Mouse (Mus musculus): ENCODE measurements around the gene Gys2. TPM values are rescaled to one million over a fixed set of nuclear protein-coding genes. Genes with fewer than 3 reads are reported as not detected.
"Not testable (repeated sequence)": the region's sequence is repeated elsewhere in the genome, so short reads cannot be mapped to it uniquely, and the experiment has no call there.

Gene Gys2
- polyA plus RNA-seq, 1 experiment from 2014 or later, result not detected

DNA sequence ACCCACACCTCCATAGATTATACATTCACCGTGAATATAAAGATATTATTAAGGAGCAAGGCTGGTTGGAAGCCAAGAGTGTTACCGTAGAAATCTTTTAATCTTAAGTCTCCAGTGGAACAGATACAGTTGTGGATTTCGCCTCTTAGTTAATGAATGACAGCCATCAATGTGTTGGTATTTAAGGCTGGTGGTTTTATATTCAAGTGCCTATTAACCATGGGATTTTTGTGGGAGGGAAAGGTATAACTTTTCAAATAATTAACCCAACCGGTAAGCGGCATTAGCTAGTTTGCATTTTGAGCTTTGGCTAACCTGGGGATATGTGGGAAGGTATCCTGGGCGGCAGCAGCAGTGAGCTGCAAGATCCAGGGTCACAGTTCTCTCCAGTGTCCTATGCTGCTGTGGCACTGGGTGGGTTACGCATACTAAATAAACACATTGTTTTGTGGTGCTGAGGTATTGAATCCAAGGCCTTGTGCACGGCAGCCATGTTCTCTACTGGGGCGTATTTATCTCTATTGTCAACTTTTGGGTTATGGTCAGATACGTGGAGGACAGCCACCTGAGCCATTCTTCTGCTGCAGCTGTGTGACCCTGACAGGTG is 29.7 kb upstream of the Gys2 start:
- H3K27ac ChIP-seq (replicated peaks), result no peak overlapping the region
- no peak overlapping the region for H3K4me3 ChIP-seq
- H3K9ac ChIP-seq (replicated peaks), result no peak overlapping the region
- H3K4me2 ChIP-seq (replicated peaks), result no peak overlapping the region
- peaks cover 23% of the 10 kb centered on the region for H3K36me3 ChIP-seq
- 87% methylated on average over 10 of the region's 10 CpGs for WGBS
- H3K27me3 ChIP-seq, result no peaks in the 10 kb centered on the region
- H3K9me3 ChIP-seq, result no peaks in the 10 kb centered on the region
- ATAC-seq (replicated peaks), result no peak
- peaks cover 29% of the 10 kb centered on the region for H3K4me1 ChIP-seq

DNA sequence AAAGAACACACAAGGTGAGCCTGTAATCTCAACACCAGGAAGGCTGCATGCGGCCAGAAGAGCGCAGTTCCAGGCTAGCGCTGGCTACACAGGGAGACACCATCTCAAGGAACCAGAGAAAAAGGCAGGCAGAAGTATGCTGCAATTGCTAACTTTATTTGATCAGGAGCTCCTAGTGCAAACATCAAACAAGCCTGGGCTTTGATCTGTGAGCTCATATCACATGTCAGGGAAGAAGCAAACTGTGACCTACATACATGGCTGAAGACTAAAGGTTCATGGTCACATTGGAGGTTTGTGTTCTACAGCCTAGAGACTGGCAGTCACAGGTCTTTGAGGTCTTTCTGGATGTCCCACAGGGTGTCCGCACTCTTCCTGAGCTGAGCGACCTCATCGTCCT is 17.2 kb upstream of the Gys2 start:
- not testable (repeated sequence) for H3K4me3 ChIP-seq; H3K27me3 ChIP-seq; ATAC-seq (replicated peaks); H3K9ac ChIP-seq (replicated peaks); H3K27ac ChIP-seq (replicated peaks); H3K9me3 ChIP-seq; H3K4me2 ChIP-seq (replicated peaks); H3K4me1 ChIP-seq
- WGBS, result 99% methylated on average over 6 of the region's 6 CpGs
- H3K36me3 ChIP-seq, result peaks cover 72% of the 10 kb centered on the region

DNA sequence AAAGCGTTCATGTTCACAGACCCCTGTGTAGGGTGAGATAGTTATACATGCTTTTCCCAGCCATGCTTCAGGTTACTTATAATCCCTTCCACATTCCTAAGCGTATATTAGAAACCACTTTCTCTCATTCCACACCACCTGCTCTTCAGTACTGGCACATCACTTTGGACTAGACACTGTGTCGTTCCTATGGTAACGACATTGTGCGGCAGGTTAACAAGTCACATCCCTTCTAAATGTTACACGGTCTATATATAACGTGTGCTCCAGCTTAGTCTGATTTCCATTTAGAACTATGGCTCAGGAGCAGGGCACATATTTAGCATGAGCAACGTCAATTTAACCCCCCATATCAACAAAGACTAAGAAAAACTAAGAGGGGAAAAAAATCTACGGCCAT is 14.7 kb upstream of the Gys2 start:
- no peak overlapping the region for H3K4me2 ChIP-seq (replicated peaks)
- WGBS, result 91% methylated on average over 9 of the region's 9 CpGs
- no peaks in the 10 kb centered on the region for H3K27me3 ChIP-seq
- no peak overlapping the region for H3K27ac ChIP-seq (replicated peaks)
- no peaks in the 10 kb centered on the region for H3K4me1 ChIP-seq
- no peak overlapping the region for H3K4me3 ChIP-seq
- H3K9ac ChIP-seq (replicated peaks), result no peak overlapping the region
- peaks cover 58% of the 10 kb centered on the region for H3K36me3 ChIP-seq
- no peaks in the 10 kb centered on the region for H3K9me3 ChIP-seq
- ATAC-seq (replicated peaks), result no peak

DNA sequence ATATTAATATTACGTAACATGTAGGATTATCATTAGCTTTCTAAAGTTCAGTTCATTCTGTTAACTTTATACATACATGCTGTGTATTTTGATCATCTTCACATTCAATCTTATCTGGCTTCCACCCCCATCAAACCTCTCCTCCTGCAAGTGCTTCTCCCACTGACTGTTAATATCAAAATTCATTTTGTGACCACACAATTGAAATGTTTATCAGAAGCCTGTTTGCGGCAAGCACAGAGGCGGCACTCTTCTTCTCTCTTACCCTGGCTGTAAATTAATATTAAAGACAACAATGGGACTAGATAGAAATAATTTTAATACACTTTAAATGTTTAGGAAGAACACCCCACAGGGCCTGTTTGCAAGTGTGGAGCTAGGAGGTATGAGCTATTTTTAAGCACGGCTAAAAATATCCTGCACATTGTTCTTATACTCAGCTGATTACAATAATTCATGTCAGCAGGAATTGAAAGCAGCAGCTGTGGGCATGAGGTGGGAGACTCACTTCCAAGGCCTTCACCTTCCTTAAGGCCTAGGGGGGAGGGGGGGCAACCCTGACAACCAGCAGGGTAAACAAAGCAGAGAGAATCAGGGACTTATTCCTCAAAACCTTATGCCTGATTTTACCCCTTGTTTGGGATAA is 12.7 kb upstream of the Gys2 start:
- WGBS, result 84% methylated on average over 4 of the region's 4 CpGs
- H3K4me2 ChIP-seq (replicated peaks), result no peak overlapping the region

DNA sequence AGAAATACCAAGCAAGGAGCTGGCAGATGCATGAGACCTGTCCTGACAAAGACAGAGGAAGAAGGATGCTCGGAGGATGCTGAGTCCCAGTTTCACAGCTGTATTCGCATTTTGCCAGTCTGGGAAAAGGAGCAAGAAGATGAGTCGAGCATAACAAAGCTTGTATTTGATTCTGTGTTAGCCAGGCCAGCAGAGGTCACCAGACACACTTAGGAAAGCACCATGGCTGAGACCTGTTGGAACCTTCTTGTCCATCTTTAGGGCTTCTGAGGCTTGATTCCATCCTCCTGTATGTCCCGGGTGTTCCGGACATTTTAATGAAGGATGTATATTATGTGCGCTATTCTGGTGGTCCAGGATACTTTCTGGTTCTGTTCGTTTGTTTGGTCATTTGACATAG is 4.3 kb upstream of the Gys2 start:
- no peaks in the 10 kb centered on the region for H3K4me1 ChIP-seq
- ATAC-seq (replicated peaks), result no peak
- H3K27me3 ChIP-seq, result no peaks in the 10 kb centered on the region
- H3K9ac ChIP-seq (replicated peaks), result no peak overlapping the region
- H3K4me2 ChIP-seq (replicated peaks), result no peak overlapping the region
- no peak overlapping the region for H3K4me3 ChIP-seq
- no peaks in the 10 kb centered on the region for H3K9me3 ChIP-seq
- no peaks in the 10 kb centered on the region for H3K36me3 ChIP-seq
- 82% methylated on average over 7 of the region's 7 CpGs for WGBS
- no peak overlapping the region for H3K27ac ChIP-seq (replicated peaks)

More for the DNA sequence above, 12.7 kb upstream of the Gys2 start:
- Histone ChIP-seq H3K4me3 (no peak overlapping the region), H3K36me3 (peaks cover 41% of the 10 kb centered on the region), H3K9me3 (no peaks in the 10 kb centered on the region), H3K27ac (replicated peaks) (no peak overlapping the region), H3K27me3 (no peaks in the 10 kb centered on the region), H3K9ac (replicated peaks) (no peak overlapping the region), H3K4me1 (no peaks in the 10 kb centered on the region)
- ATAC-seq (replicated peaks), result no peak

DNA sequence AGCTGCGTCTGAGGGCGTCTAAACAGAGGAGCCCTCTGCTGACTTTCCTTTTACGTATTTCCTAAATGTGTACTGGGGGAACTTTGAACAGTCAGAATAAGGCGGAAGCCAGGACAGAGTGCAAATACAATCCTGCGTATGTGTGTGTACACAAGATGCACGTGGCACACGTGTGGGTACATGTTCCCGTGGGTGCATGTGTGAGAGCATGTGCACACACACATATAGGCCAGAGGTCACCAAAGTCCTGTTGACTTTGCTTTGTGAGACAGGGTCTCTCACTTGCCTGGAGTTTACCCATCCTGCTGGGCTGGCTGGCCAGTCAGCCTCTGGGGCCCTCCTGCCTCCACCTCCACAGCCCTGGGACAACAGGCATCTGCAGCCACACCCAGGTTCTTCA is 1.8 kb downstream of the Gys2 start:
- no peak overlapping the region for H3K4me3 ChIP-seq
- ATAC-seq (replicated peaks), result no peak
- H3K27ac ChIP-seq (replicated peaks), result no peak overlapping the region
- H3K36me3 ChIP-seq, result no peaks in the 10 kb centered on the region
- WGBS, result 81% methylated on average over 8 of the region's 8 CpGs
- H3K9me3 ChIP-seq, result no peaks in the 10 kb centered on the region
- H3K9ac ChIP-seq (replicated peaks), result no peak overlapping the region
- no peaks in the 10 kb centered on the region for H3K27me3 ChIP-seq
- H3K4me1 ChIP-seq, result no peaks in the 10 kb centered on the region
- no peak overlapping the region for H3K4me2 ChIP-seq (replicated peaks)

DNA sequence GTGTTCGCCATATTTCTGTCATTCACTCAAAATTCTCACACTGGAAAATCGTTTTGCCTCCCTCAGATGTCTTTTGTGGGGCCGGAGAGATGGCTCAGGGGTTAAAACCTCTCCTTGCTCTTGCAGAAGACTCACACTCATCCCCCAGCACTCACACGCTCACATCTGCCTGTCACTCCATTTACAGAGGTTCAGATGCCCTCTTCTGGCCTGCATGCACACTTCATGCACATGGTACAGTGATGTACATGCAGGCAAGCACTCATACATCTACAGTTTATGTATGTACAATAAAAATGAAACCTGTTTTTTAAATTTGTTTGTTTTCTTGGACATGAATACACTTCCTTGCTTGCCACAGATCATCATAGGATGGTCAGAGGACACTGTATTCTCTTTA is 3.3 kb downstream of the Gys2 start:
- Histone ChIP-seq H3K27ac (replicated peaks) (no peak overlapping the region), H3K9me3 (no peaks in the 10 kb centered on the region), H3K36me3 (no peaks in the 10 kb centered on the region), H3K4me3 (no peak overlapping the region), H3K27me3 (no peaks in the 10 kb centered on the region), H3K4me1 (no peaks in the 10 kb centered on the region), H3K4me2 (replicated peaks) (no peak overlapping the region), H3K9ac (replicated peaks) (no peak overlapping the region)
- peak; percentile 72; the same call in 1 of the 2 replicates for ATAC-seq (replicated peaks)
- WGBS, result 50% methylated on average over 4 of the region's 4 CpGs

DNA sequence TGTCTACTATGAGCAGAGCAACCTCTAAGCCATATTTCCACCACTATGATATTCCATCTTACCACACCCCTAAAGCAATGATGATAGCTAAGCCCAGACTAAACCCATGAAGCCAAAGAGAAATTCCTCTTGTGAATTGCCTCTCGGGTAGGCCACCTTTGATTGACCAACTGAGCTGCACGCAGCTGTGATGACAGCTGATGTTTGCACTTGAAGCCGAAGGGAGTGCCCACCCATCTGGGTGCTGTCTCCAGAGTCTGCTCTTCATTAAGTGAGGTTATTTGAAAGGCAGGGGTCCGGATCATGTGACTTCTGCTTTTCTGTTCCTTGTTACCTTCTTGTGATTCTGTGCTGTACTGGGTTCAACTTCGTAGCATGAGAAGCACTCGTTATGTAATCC is 10.7 kb downstream of the Gys2 start:
- 71% methylated on average over 6 of the region's 6 CpGs for WGBS
- Histone ChIP-seq H3K36me3 (no peaks in the 10 kb centered on the region), H3K9me3 (no peaks in the 10 kb centered on the region), H3K27me3 (no peaks in the 10 kb centered on the region), H3K4me3 (no peak overlapping the region), H3K4me2 (replicated peaks) (no peak overlapping the region), H3K4me1 (no peaks in the 10 kb centered on the region), H3K9ac (replicated peaks) (no peak overlapping the region), H3K27ac (replicated peaks) (no peak overlapping the region)
- no peak for ATAC-seq (replicated peaks)

DNA sequence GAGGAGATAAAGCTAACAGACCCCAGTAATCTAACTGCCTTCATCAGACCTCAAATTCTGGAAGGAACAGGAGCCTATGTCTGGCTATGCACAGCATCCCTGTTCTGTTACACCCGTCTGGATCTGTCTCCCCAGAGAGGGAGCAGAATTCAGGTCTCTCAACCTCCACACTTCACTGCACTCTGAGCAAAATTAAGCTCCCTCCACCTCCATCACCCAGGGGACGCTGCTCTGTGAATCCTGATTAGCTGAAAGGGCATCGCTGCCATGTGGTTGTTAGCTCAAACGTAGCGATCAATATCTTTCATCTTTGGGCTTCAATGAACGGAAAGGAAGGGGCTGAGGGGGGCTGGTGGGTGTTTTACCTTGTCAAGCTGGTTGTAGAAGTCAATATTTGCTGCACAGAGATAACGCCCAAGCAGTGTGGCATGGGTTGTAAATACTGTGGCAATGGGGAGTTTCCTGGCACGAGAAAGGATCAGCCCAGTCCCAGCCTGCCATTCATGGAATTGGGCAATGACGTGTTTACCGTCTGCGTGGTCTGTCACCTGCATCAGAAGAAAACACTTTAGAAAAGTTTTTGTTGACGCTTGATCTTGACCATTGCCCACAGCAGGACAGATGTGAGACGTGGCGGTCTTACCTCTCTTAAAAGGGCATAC is 13.8 kb downstream of the Gys2 start:
- Histone ChIP-seq H3K27ac (replicated peaks) (no peak overlapping the region), H3K9me3 (no peaks in the 10 kb centered on the region), H3K4me3 (no peak overlapping the region), H3K36me3 (no peaks in the 10 kb centered on the region), H3K4me1 (no peaks in the 10 kb centered on the region), H3K9ac (replicated peaks) (no peak overlapping the region), H3K27me3 (no peaks in the 10 kb centered on the region), H3K4me2 (replicated peaks) (no peak overlapping the region)
- WGBS, result 74% methylated on average over 14 of the region's 14 CpGs
- no peak for ATAC-seq (replicated peaks)

DNA sequence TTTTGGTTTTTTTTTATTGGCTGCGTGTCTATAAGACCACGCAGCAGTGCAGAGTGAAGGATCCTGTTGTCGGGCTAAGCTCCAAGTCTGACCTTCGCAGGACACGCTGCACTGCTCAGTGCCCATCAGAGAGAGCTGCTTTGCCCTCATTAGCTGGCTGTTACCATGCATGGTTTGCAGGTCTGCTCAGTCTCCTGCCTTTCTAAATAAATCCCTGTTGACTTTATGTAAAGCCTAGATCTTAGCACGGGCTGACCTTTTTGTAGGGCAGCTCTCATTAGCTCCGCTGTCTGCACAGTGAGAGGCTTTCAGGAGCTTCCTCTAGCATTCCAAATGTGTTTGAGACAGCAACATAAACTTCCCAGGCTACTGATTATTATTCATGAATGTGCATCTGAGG is 14.9 kb downstream of the Gys2 start:
- no peaks in the 10 kb centered on the region for H3K4me1 ChIP-seq
- WGBS, result 39% methylated on average over 7 of the region's 7 CpGs
- no peak overlapping the region for H3K4me2 ChIP-seq (replicated peaks)
- no peaks in the 10 kb centered on the region for H3K9me3 ChIP-seq
- no peaks in the 10 kb centered on the region for H3K36me3 ChIP-seq
- H3K9ac ChIP-seq (replicated peaks), result no peak overlapping the region
- no peaks in the 10 kb centered on the region for H3K27me3 ChIP-seq
- no peak overlapping the region for H3K4me3 ChIP-seq
- H3K27ac ChIP-seq (replicated peaks), result no peak overlapping the region
- no peak for ATAC-seq (replicated peaks)

DNA sequence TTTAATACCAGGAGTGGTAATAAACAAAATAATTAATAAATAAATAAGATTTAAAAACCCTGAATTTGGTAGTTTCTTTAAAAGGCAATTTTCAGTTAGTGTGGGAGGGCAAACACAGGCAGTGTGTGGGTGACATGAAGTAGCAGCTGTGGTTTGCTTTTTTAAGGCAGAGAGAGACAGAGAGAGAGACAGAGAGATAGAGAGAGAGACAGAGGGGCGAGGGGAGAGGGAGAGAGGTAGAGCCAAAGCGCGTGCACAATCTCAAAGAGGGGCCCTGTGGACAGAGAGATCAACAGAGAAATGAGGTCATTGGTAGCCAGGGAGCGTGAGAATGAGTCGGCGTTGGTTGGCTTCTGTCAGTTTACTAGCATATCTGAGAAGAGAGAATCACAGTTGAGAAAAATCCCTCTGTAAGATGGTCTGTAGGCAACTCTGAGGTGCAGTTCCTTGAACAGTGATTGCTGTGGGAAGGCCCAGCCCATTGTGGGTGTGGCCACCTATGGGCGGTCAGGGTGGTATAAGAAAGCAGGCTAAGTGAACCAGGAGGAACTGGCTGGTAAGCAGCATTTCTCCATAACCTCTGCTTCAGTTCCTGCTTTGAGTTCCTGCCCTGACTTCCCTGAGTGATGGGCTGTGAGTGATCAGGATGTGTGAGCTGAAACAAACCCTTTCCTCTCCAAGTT is 17.5 kb downstream of the Gys2 start:
- WGBS, result 54% methylated on average over 7 of the region's 7 CpGs
- H3K9ac ChIP-seq (replicated peaks), result no peak overlapping the region
- no peak overlapping the region for H3K4me2 ChIP-seq (replicated peaks)
- H3K4me3 ChIP-seq, result no peak overlapping the region
- no peak overlapping the region for H3K27ac ChIP-seq (replicated peaks)
- ATAC-seq (replicated peaks), result no peak
- no peaks in the 10 kb centered on the region for H3K4me1 ChIP-seq
- no peaks in the 10 kb centered on the region for H3K36me3 ChIP-seq
- no peaks in the 10 kb centered on the region for H3K9me3 ChIP-seq
- H3K27me3 ChIP-seq, result no peaks in the 10 kb centered on the region

DNA sequence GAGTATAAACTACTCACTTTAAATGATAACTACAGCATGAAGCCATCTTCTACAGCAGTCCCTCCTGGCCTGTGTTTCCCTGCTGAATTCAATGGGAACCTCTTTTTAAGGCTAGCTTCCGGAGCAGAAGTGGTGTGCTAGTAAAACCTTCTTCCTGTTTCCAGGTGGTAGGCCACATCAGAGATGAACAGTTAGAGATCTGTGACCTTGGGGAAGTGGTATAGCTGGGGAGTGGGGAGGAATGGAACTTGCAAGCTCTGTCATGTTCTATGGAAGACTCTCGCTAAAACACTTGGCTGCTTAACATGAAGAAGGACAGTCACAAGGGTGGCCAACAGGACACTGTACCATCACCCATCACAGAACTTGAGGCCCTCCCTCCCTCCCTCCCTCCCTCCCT is 19.6 kb downstream of the Gys2 start:
- Histone ChIP-seq H3K36me3 (no peaks in the 10 kb centered on the region), H3K4me2 (replicated peaks) (no peak overlapping the region), H3K27me3 (no peaks in the 10 kb centered on the region), H3K9ac (replicated peaks) (no peak overlapping the region), H3K27ac (replicated peaks) (no peak overlapping the region), H3K4me3 (no peak overlapping the region), H3K9me3 (no peaks in the 10 kb centered on the region), H3K4me1 (no peaks in the 10 kb centered on the region)
- WGBS, result 88% methylated on average over 2 of the region's 2 CpGs
- ATAC-seq (replicated peaks), result no peak
